Mouse (Mus musculus): ENCODE results near the gene Atp23. TPM values are rescaled to one million over a fixed set of nuclear protein-coding genes. Genes with fewer than 3 reads are reported as not detected.
A peak's percentile ranks its signal among the peaks of the same experiment; 100 is the strongest.

Gene Atp23
- polyA plus RNA-seq, 1 experiment: 8.1 TPM

- DNase-seq (ENCODE audit: low read depth): no peak
Measured at GRCm38 (mm10) chr10:126911479-126911878, 10.3 kb upstream of the Atp23 start.

- no peak for DNase-seq (ENCODE audit: low read depth)
Measured at GRCm38 (mm10) chr10:126906811-126907210, 5.7 kb upstream of the Atp23 start.

GRCm38 (mm10) chr10:126905650-126906075 is 4.5 kb upstream of the Atp23 start:
- peak; percentile 60 for DNase-seq (ENCODE audit: low read depth)

- DNase-seq (ENCODE audit: low read depth): no peak
Measured at GRCm38 (mm10) chr10:126905086-126905485, 3.9 kb upstream of the Atp23 start.

- DNase-seq (ENCODE audit: low read depth): no peak
Measured at GRCm38 (mm10) chr10:126904221-126904620, 3.1 kb upstream of the Atp23 start.

- DNase-seq (ENCODE audit: low read depth): no peak
Measured at GRCm38 (mm10) chr10:126901488-126901843, 311 bp upstream of the Atp23 start.

- DNase-seq (ENCODE audit: low read depth): no peak
Measured at GRCm38 (mm10) chr10:126895891-126896290, 5.3 kb downstream of the Atp23 start.

GRCm38 (mm10) chr10:126894061-126894460 is 7.1 kb downstream of the Atp23 start:
- DNase-seq (ENCODE audit: low read depth): no peak

GRCm38 (mm10) chr10:126893145-126893544 is 8.0 kb downstream of the Atp23 start:
- DNase-seq (ENCODE audit: low read depth): no peak

- DNase-seq (ENCODE audit: low read depth): no peak
Measured at GRCm38 (mm10) chr10:126873755-126874154, 27.4 kb downstream of the Atp23 start.

GRCm38 (mm10) chr10:126872256-126872655 is 28.9 kb downstream of the Atp23 start:
- no peak for DNase-seq (ENCODE audit: low read depth)

- no peak for DNase-seq (ENCODE audit: low read depth)
Measured at GRCm38 (mm10) chr10:126869372-126870318, 31.5 kb downstream of the Atp23 start.

GRCm38 (mm10) chr10:126865284-126865683 is 35.9 kb downstream of the Atp23 start:
- DNase-seq (ENCODE audit: low read depth): no peak

- DNase-seq (ENCODE audit: low read depth): no peak
Measured at GRCm38 (mm10) chr10:126862193-126862592, 39.0 kb downstream of the Atp23 start.

- DNase-seq (ENCODE audit: low read depth): no peak
Measured at GRCm38 (mm10) chr10:126853286-126853685, 47.9 kb downstream of the Atp23 start.

GRCm38 (mm10) chr10:126845309-126845911 is 55.7 kb downstream of the Atp23 start:
- DNase-seq (ENCODE audit: low read depth): no peak

GRCm38 (mm10) chr10:126844689-126845088 is 56.5 kb downstream of the Atp23 start:
- DNase-seq (ENCODE audit: low read depth): no peak

GRCm38 (mm10) chr10:126840266-126840665 is 60.9 kb downstream of the Atp23 start:
- DNase-seq (ENCODE audit: low read depth): no peak

- no peak for DNase-seq (ENCODE audit: low read depth)
Measured at GRCm38 (mm10) chr10:126833006-126833405, 68.1 kb downstream of the Atp23 start.

GRCm38 (mm10) chr10:126831329-126831728 is 69.8 kb downstream of the Atp23 start:
- no peak for DNase-seq (ENCODE audit: low read depth)

GRCm38 (mm10) chr10:126828618-126829017 is 72.5 kb downstream of the Atp23 start:
- DNase-seq (ENCODE audit: low read depth): no peak

GRCm38 (mm10) chr10:126827941-126828593 is 73.1 kb downstream of the Atp23 start:
- no peak for DNase-seq (ENCODE audit: low read depth)

- DNase-seq (ENCODE audit: low read depth): no peak
Measured at GRCm38 (mm10) chr10:126826982-126827381, 74.2 kb downstream of the Atp23 start.

All from gonadal fat pad, adult 2 months (tissue).